Mouse (Mus musculus) liver, embryonic 11.5 days (tissue): ENCODE measurements around the gene Gm49383. TPM values are rescaled to one million over a fixed set of nuclear protein-coding genes. Genes with fewer than 3 reads are reported as not detected.
"Not testable (repeated sequence)": the region's sequence is repeated elsewhere in the genome, so short reads cannot be mapped to it uniquely, and the experiment has no call there.

ENCODE experiments used
- ATAC-seq: fragments of 200-750 bp; cut with Nextera tagmentation; replicated peaks from 2 replicates; pipeline ENCODE4 v1.8.0; 2017; ENCODE audit warnings: moderate number of reproducible peaks, mild to moderate bottlenecking, moderate TSS enrichment, moderate library complexity; ENCODE audit not compliant: low FRiP score
- DNase-seq: peaks from one replicate; pipeline ENCODE4 v3.0.0-alpha.2; 2017; ENCODE audit warnings: low spot score
- H3K27ac ChIP-seq: fragments of 300-500 bp; sonication (generic); 2 replicates; pipeline ENCODE4 v1.5.1; 2014; ENCODE audit warnings: mild to moderate bottlenecking, low read depth, low read length, control low read depth
- H3K27me3 ChIP-seq: fragments of 300-500 bp; sonication (generic); replicated peaks from 2 replicates; pipeline ENCODE4 v1.6.1; 2014; ENCODE audit warnings: low read length, mixed read lengths; ENCODE audit not compliant: control insufficient read depth, insufficient read depth
- H3K36me3 ChIP-seq: fragments of 300-500 bp; sonication (generic); 2 replicates; pipeline ENCODE4 v1.6.1; 2014; ENCODE audit warnings: mild to moderate bottlenecking, low read length, moderate library complexity, mixed read lengths; ENCODE audit not compliant: control insufficient read depth, insufficient read depth
- H3K4me1 ChIP-seq: fragments of 300-500 bp; sonication (generic); replicated peaks from 2 replicates; pipeline ENCODE4 v1.6.1; 2014; ENCODE audit warnings: low read length, mixed read lengths; ENCODE audit not compliant: control insufficient read depth, insufficient read depth
- H3K4me2 ChIP-seq: fragments of 300-500 bp; sonication (generic); 2 replicates; pipeline ENCODE4 v1.6.1; 2014; ENCODE audit warnings: mild to moderate bottlenecking, control low read depth, moderate library complexity
- H3K4me3 ChIP-seq: fragments of 300-500 bp; sonication (generic); 2 replicates; pipeline ENCODE4 v1.5.1; 2014; ENCODE audit warnings: low read depth, low read length, control low read depth
- H3K9ac ChIP-seq: fragments of 300-500 bp; sonication (generic); 2 replicates; pipeline ENCODE4 v1.6.1; 2014; ENCODE audit warnings: low read depth, low read length, control low read depth
- H3K9me3 ChIP-seq: fragments of 300-500 bp; sonication (generic); 2 replicates; pipeline ENCODE4 v1.6.1; 2016; ENCODE audit warnings: low read length, inconsistent platforms, mixed read lengths; ENCODE audit not compliant: control insufficient read depth
- WGBS: fragments of 180-500 bp; shearing (Covaris S2); extraction: QIAGEN DNeasy Blood & Tissue Kit; methylation state at CpG from one replicate; pipeline ENCODE4 v1.1.7; 2014; 5-methylcytosine and 5-hydroxymethylcytosine counted together
- polyA plus RNA-seq: library from polyadenylated mRNA; unstranded; fragments of >200 nt; fragmentation: Nextera tagmentation; extraction: Ambion mirVana; gene quantifications from 2 replicates; pipeline ENCODE4 v1.2.1, GENCODE M21; 2014

Gm49383 gene
- polyA plus RNA-seq, 1 experiment from 2014 or later, result 29.8 TPM

DNA sequence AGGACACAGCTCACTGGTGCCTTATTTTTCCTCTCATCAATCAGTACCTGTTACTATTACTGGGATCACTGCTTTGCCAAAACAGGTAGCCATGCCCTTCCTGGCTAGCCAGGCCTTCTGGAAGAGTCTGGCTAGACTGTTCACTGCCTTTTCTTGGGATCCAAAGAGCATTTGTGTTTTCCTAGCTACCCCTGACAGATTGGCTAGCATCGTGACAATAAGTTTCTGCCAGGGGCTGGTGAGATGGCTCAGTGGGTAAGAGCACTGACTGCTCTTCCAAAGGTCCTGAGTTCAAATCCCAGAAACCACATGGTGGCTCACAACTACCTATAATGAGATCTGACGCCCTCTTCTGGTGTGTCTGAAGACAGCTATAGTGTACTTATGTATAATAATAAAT lies 36.2 kb downstream of the Gm49383 start:
- ATAC-seq, H3K27ac ChIP-seq, H3K27me3 ChIP-seq, H3K9me3 ChIP-seq, H3K4me2 ChIP-seq, H3K9ac ChIP-seq, H3K4me3 ChIP-seq, DNase-seq: not testable (repeated sequence)
- WGBS, result 80% methylated on average over 2 of the region's 2 CpGs
- H3K4me1 ChIP-seq, result peaks cover 12% of the 10 kb centered on the region; the same call in 1 of the 2 replicates
- peaks cover 12% of the 10 kb centered on the region for H3K36me3 ChIP-seq

DNA sequence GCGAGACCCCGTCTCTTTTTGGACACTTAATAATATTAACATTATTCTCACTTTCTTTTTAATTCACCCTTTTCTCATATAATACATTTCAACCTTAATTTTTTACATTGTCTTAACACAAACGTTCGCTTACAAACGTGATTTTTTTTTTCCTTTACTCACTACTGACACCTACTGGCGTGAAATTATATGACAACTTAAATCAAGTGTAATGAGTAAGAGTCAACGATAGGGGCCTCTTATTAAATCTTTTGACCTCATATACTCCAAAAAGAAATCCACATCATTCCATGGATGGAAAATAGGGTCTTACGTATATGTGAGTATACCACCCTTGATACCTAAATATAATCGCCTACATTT lies 37.3 kb downstream of the Gm49383 start:
- H3K27ac ChIP-seq, result no peak overlapping the region
- H3K27me3 ChIP-seq, result no peaks in the 10 kb centered on the region
- WGBS, result 3% methylated on average over 9 of the region's 9 CpGs
- peaks cover 12% of the 10 kb centered on the region for H3K36me3 ChIP-seq
- peak overlapping the region; percentile 55 for H3K4me2 ChIP-seq
- H3K4me3 ChIP-seq, result peak overlapping the region; percentile 28; the same call in 1 of the 2 replicates
- peaks cover 12% of the 10 kb centered on the region; the same call in 1 of the 2 replicates for H3K4me1 ChIP-seq
- H3K9ac ChIP-seq, result no peak overlapping the region
- ATAC-seq (no peak), DNase-seq (no peak)
- H3K9me3 ChIP-seq, result no peaks in the 10 kb centered on the region

GRCm38 (mm10) chr12:69158765-69159577 lies 37.9 kb downstream of the Gm49383 start, which contains the start of gene Rps29:
Gene Rps29 (minus strand): TSS chr12:69159186.
- ATAC-seq, result peak; percentile 96

DNA sequence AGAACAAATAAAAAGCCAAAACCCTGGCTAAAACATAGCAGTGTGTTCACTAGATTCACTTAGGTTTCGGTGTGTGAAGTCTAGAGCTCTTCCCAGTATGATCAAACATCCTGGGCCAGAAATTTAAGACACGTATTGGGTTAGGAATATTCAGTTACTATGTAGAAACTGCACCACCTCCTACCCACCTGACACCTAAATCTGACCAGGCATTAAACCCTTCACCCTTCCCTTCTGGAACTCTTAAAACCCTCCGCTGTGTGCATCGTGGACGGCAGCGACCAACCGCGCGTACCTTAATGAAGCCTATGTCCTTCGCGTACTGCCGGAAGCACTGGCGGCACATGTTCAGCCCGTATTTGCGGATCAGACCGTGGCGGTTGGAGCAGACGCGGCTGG lies 38.5 kb downstream of the Gm49383 start:
- Histone ChIP-seq H3K4me2 (peak overlapping the region; percentile 77), H3K36me3 (peaks cover 12% of the 10 kb centered on the region), H3K9me3 (no peaks in the 10 kb centered on the region), H3K9ac (peak overlapping the region; percentile 97), H3K27ac (peak overlapping the region; percentile 90), H3K4me1 (peaks cover 12% of the 10 kb centered on the region; the same call in 1 of the 2 replicates), H3K4me3 (peak overlapping the region; percentile 77), H3K27me3 (no peaks in the 10 kb centered on the region)
- ATAC-seq (0 out of 2 replicates have a peak, but pooled peaks have one; percentile 0), DNase-seq (peak; percentile 46)
- under 1% methylated on average over 19 of the region's 19 CpGs for WGBS

More at GRCm38 (mm10) chr12:69158765-69159577, 37.9 kb downstream of the Gm49383 start, which contains the start of gene Rps29:
- peak within 1 kb of the TSS; percentile 77 for H3K4me2 ChIP-seq
- H3K4me1 ChIP-seq, result peaks cover 12% of the 10 kb centered on the region; the same call in 1 of the 2 replicates
- peak within 1 kb of the TSS; percentile 77 for H3K4me3 ChIP-seq
- peak; percentile 100 for DNase-seq
- H3K9me3 ChIP-seq, H3K27me3 ChIP-seq: not testable (repeated sequence)
- peaks cover 12% of the 10 kb centered on the region for H3K36me3 ChIP-seq
- peak within 1 kb of the TSS; percentile 90 for H3K27ac ChIP-seq
- under 1% methylated on average over 58 of the region's 68 CpGs for WGBS
- peak within 1 kb of the TSS; percentile 97 for H3K9ac ChIP-seq

GRCm38 (mm10) chr12:69157107-69157506 lies 39.8 kb downstream of the Gm49383 start:
- Histone ChIP-seq H3K9me3 (no peaks in the 10 kb centered on the region), H3K9ac (peak overlapping the region; percentile 97), H3K27ac (peak overlapping the region; percentile 90), H3K4me3 (peak overlapping the region; percentile 77), H3K36me3 (peaks cover 12% of the 10 kb centered on the region), H3K4me1 (peaks cover 12% of the 10 kb centered on the region; the same call in 1 of the 2 replicates), H3K4me2 (peak overlapping the region; percentile 77), H3K27me3 (no peaks in the 10 kb centered on the region)
- ATAC-seq (no peak), DNase-seq (no peak)
- WGBS, result 81% methylated on average over 2 of the region's 2 CpGs

- H3K4me1 ChIP-seq, result peaks cover 12% of the 10 kb centered on the region; the same call in 1 of the 2 replicates
- no peak overlapping the region for H3K4me3 ChIP-seq
- H3K36me3 ChIP-seq, result peaks cover 12% of the 10 kb centered on the region
- no peaks in the 10 kb centered on the region for H3K9me3 ChIP-seq
- H3K9ac ChIP-seq, result no peak overlapping the region
- no peak for DNase-seq
- no peak overlapping the region for H3K4me2 ChIP-seq
- WGBS, result 73% methylated on average over 4 of the region's 4 CpGs
- ATAC-seq, result no peak
- H3K27me3 ChIP-seq, result no peaks in the 10 kb centered on the region
- H3K27ac ChIP-seq, result no peak overlapping the region
Observed at GRCm38 (mm10) chr12:69156436-69156835, 40.5 kb downstream of the Gm49383 start.

DNA sequence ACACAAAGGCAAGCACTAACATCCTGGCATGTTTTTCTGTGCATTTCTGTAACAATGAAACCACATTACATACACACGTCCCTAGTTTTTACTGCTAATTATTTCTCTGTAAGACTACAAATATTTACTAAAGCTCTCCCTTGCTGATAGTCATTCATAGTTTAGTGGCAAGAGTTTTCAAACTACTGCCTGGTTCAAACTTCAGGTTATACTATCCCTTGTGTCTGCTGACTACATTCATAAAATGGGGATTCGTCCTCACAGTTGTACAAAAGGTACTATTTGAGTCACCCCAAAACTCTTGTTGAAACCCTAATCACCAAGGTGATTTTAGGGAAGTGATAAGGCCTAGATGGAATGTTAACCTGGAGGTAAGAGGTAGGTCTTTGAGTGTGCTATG lies 41.0 kb downstream of the Gm49383 start:
- ATAC-seq (no peak), DNase-seq (no peak)
- H3K27me3 ChIP-seq, result no peaks in the 10 kb centered on the region
- 70% methylated on average over 2 of the region's 2 CpGs for WGBS
- no peak overlapping the region for H3K4me2 ChIP-seq
- peaks cover 12% of the 10 kb centered on the region for H3K36me3 ChIP-seq
- H3K4me1 ChIP-seq, result peaks cover 12% of the 10 kb centered on the region; the same call in 1 of the 2 replicates
- H3K27ac ChIP-seq, result no peak overlapping the region
- H3K9ac ChIP-seq, result no peak overlapping the region
- no peaks in the 10 kb centered on the region for H3K9me3 ChIP-seq
- H3K4me3 ChIP-seq, result no peak overlapping the region

DNA sequence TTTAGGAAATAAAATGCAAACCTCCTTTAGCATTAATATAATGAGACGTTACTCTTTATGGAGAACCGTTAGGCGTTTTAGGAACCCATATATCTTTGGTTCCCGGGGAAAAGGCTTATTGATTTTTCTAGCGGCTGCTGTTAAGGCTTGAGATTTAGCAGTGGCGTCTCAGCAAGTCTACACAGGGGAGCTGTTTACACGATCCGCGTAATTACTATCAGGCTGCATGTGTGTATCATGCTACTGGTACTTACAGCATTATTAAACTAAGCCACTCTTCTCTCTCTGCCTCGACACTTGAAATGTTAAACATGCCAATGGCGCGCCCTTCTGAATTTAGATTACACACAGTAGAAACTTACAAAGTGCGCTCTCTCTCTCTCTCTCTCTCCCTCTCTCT lies 46.9 kb downstream of the Gm49383 start:
- DNase-seq, result no peak
- Histone ChIP-seq H3K27ac (no peak overlapping the region), H3K9ac (no peak overlapping the region), H3K4me1 (no peaks in the 10 kb centered on the region), H3K9me3 (no peaks in the 10 kb centered on the region), H3K4me3 (no peak overlapping the region), H3K36me3 (no peaks in the 10 kb centered on the region), H3K4me2 (no peak overlapping the region), H3K27me3 (no peaks in the 10 kb centered on the region)
- WGBS, result 76% methylated on average over 13 of the region's 13 CpGs
- no peak for ATAC-seq
